Mouse (Mus musculus) ES-E14 (cell line): ENCODE measurements around the gene Prrc2b. TPM values are rescaled to one million over a fixed set of nuclear protein-coding genes. Genes with fewer than 3 reads are reported as not detected.

Experiments
- DNase-seq: peaks from one replicate; pipeline ENCODE4 v3.0.0-alpha.2; 2013; ENCODE audit warnings: low read depth, low spot score
- H3K27ac ChIP-seq: 2 replicates; pipeline ENCODE4 v1.5.1; 2012; ENCODE audit warnings: low read depth, mild to moderate bottlenecking, low read length, moderate library complexity, mixed read lengths; ENCODE audit not compliant: poor library complexity, insufficient read depth, severe bottlenecking
- H3K36me3 ChIP-seq: 2 replicates; pipeline ENCODE4 v1.6.1; 2012; ENCODE audit warnings: mild to moderate bottlenecking, low read length, moderate library complexity, mixed read lengths; ENCODE audit not compliant: control insufficient read depth, poor library complexity, insufficient read depth, severe bottlenecking
- H3K4me1 ChIP-seq, 2 experiments: fragments of 150-350 bp in 1 of 2; sonication (generic) in 1 of 2; 2 replicates each; pipeline ENCODE4 v1.6.1; 2012; ENCODE audit warnings: low read length in 2 of 2, mild to moderate bottlenecking in 1 of 2, mixed read lengths in 1 of 2; ENCODE audit not compliant: control insufficient read depth in 2 of 2, insufficient read depth in 2 of 2, poor library complexity in 1 of 2
- H3K4me3 ChIP-seq, 2 experiments: fragments of 150-350 bp in 1 of 2; sonication (generic) in 1 of 2; 2 replicates each; pipeline ENCODE4 v1.5.1; 2012; ENCODE audit warnings: low read length in 2 of 2, low read depth in 1 of 2, mild to moderate bottlenecking in 1 of 2, mixed read lengths in 1 of 2; ENCODE audit not compliant: insufficient read depth in 1 of 2, poor library complexity in 1 of 2, severe bottlenecking in 1 of 2
- H3K9ac ChIP-seq: 2 replicates; pipeline ENCODE4 v1.6.1; 2012; ENCODE audit warnings: low read depth, mild to moderate bottlenecking, low read length, mixed read lengths; ENCODE audit not compliant: poor library complexity, insufficient read depth, severe bottlenecking
- H3K9me3 ChIP-seq: fragments of 150-350 bp; sonication (generic); 2 replicates; pipeline ENCODE4 v1.6.1; 2012; ENCODE audit warnings: low read depth, mild to moderate bottlenecking, low read length; ENCODE audit not compliant: control insufficient read depth, insufficient read depth
- CHD2 ChIP-seq: IDR thresholded peaks from 2 replicates; pipeline ENCODE4 v1.6.1; 2014; ENCODE audit warnings: mild to moderate bottlenecking, low read depth, low read length, inconsistent platforms
- HCFC1 ChIP-seq: IDR thresholded peaks from 2 replicates; pipeline ENCODE4 v1.6.1; 2012; ENCODE audit warnings: low read length, inconsistent platforms, borderline replicate concordance; ENCODE audit not compliant: insufficient read depth
- MAFK ChIP-seq: IDR thresholded peaks from 2 replicates; pipeline ENCODE4 v1.6.1; 2014; ENCODE audit warnings: mild to moderate bottlenecking, low read depth, low read length, inconsistent platforms; ENCODE audit not compliant: insufficient read depth
- ZC3H11A ChIP-seq: IDR thresholded peaks from 2 replicates; pipeline ENCODE4 v1.6.1; 2012; ENCODE audit warnings: low read depth, mild to moderate bottlenecking, inconsistent platforms, low read length, borderline replicate concordance
- ZNF384 ChIP-seq: IDR thresholded peaks from 2 replicates; pipeline ENCODE4 v1.6.1; 2012; ENCODE audit warnings: low read depth, low read length, inconsistent platforms
- in situ Hi-C, 2 experiments: fragments of 600-800 bp; cut with MboI; formaldehyde crosslinking; loops; one replicate each; pipeline ENCODE4 v1.15.1; 2025; ENCODE audit warnings: low sequenced_read_pairs in 2 of 2, inconsistent platforms in 1 of 2; ENCODE audit not compliant: unreplicated experiment in 2 of 2
- total RNA-seq: library from RNA; depleted of rRNA; stranded (reverse); fragments of 300-350 nt; gene quantifications from 2 replicates; pipeline ENCODE4 v1.2.3, GENCODE M21; 2012

Prrc2b gene
- total RNA-seq, 1 experiment, result 75.1 TPM

GRCm38 (mm10) chr2:32189060-32189681 lies 38.3 kb downstream of the Prrc2b start:
- no peaks in the 10 kb centered on the region for H3K9me3 ChIP-seq
- TF ChIP-seq ZNF384 (no peak), MAFK (no peak), ZC3H11A (no peak), HCFC1 (no peak), CHD2 (no peak)
- in situ Hi-C loops, result no loop called here
- H3K36me3 ChIP-seq, result peaks cover 74% of the 10 kb centered on the region
- H3K4me1 ChIP-seq, result peaks cover 0 to 12% of the 10 kb centered on the region in 2 experiments; a peak in 2 of 4 replicates
- H3K27ac ChIP-seq, result no peak overlapping the region
- no peak overlapping the region for H3K4me3 ChIP-seq
- DNase-seq, result no peak
- H3K9ac ChIP-seq, result no peak overlapping the region

- peaks cover 0 to 20% of the 10 kb centered on the region in 2 experiments; a peak in 3 of 4 replicates for H3K4me1 ChIP-seq
- no peak overlapping the region for H3K4me3 ChIP-seq
- in situ Hi-C loops, result no loop called here
- TF ChIP-seq HCFC1, result no peak
- TF ChIP-seq ZNF384, result no peak
- no peak for TF ChIP-seq MAFK
- TF ChIP-seq CHD2, result no peak
- TF ChIP-seq ZC3H11A, result no peak
- DNase-seq, result no peak
- no peak overlapping the region for H3K9ac ChIP-seq
- no peaks in the 10 kb centered on the region for H3K9me3 ChIP-seq
- H3K27ac ChIP-seq, result no peak overlapping the region
- H3K36me3 ChIP-seq, result peaks cover 76% of the 10 kb centered on the region
Observed at GRCm38 (mm10) chr2:32190620-32191019, 39.7 kb downstream of the Prrc2b start.

GRCm38 (mm10) chr2:32191872-32192507 lies 41.1 kb downstream of the Prrc2b start:
- Histone ChIP-seq H3K4me3 (no peak overlapping the region), H3K36me3 (peaks cover 70% of the 10 kb centered on the region), H3K27ac (0 out of 2 replicates have a peak overlapping the region, but pooled peaks have one; percentile 42), H3K9ac (no peak overlapping the region), H3K9me3 (no peaks in the 10 kb centered on the region), H3K4me1 (peaks cover 0 to 20% of the 10 kb centered on the region in 2 experiments; a peak in 3 of 4 replicates)
- TF ChIP-seq ZNF384, result peak; percentile 95
- TF ChIP-seq HCFC1, result no peak
- TF ChIP-seq ZC3H11A, result no peak; the same call in 1 of the 2 replicates
- TF ChIP-seq CHD2, result no peak
- no peak for TF ChIP-seq MAFK
- in situ Hi-C loops, result no loop called here
- no peak for DNase-seq

- TF ChIP-seq CHD2, result no peak
- TF ChIP-seq ZNF384, result no peak
- TF ChIP-seq MAFK, result no peak
- TF ChIP-seq HCFC1, result no peak
- no peak for TF ChIP-seq ZC3H11A
- Histone ChIP-seq H3K9me3 (no peaks in the 10 kb centered on the region), H3K9ac (no peak overlapping the region), H3K4me3 (no peak overlapping the region), H3K36me3 (peaks cover 74% of the 10 kb centered on the region), H3K4me1 (peaks cover 0 to 17% of the 10 kb centered on the region in 2 experiments; a peak in 3 of 4 replicates), H3K27ac (no peak overlapping the region)
- no peak for DNase-seq
- in situ Hi-C loops, result no loop called here
Observed at GRCm38 (mm10) chr2:32198977-32199376, 48.1 kb downstream of the Prrc2b start.
